In genomic region chr6:141341385-141341784, GRCm38 (mm10) we compare ENCODE assay signal across 28 mouse cellular contexts.
A peak's percentile ranks its signal among the peaks of the same experiment; 100 is the strongest.
DNase-seq lines count a peak whose midpoint lies in the region; ATAC-seq lines count a peak whose summit lies in the region.
"Had no signal": no experiment of that assay in that cellular context is flagged by ENCODE, and none has a peak within 500 bp of the region (broad histone marks: within the 10 kb centered on the region; RNA-seq: fewer than 3 reads in every experiment).

No protein-coding gene starts in this region.

- H3K9ac ChIP-seq in heart, embryonic 11.5 days (ENCODE audit: low read depth, low read length), result no peak overlapping the region
- no peak overlapping the region for H3K9ac ChIP-seq in kidney, embryonic 14.5 days (ENCODE audit: low read depth, low read length)
- H3K9ac ChIP-seq in lung, embryonic 16.5 days (ENCODE audit: low read length), result no peak overlapping the region
- H3K9ac ChIP-seq: embryonic facial prominence, embryonic 15.5 days; forebrain, embryonic 12.5 days; forebrain, postnatal 0 days; hindbrain, embryonic 13.5 days; limb, embryonic 15.5 days; liver, embryonic 14.5 days; midbrain, embryonic 12.5 days; neural tube, embryonic 12.5 days had no signal

- H3K27ac ChIP-seq in heart, embryonic 11.5 days (ENCODE audit: low read depth, low read length), result no peak overlapping the region
- H3K27ac ChIP-seq in kidney, embryonic 14.5 days (ENCODE audit: low read depth, low read length), result no peak overlapping the region
- no peak overlapping the region for H3K27ac ChIP-seq in lung, embryonic 16.5 days (ENCODE audit: low read length)
- H3K27ac ChIP-seq: embryonic facial prominence, embryonic 10.5 days; embryonic facial prominence, embryonic 15.5 days; forebrain, embryonic 12.5 days; hindbrain, embryonic 13.5 days; limb, embryonic 10.5 days; limb, embryonic 15.5 days; liver, embryonic 14.5 days; midbrain, embryonic 12.5 days; neural tube, embryonic 12.5 days had no signal

- WGBS in heart, embryonic 11.5 days (ENCODE audit: insufficient replicate concordance), result 57% methylated on average over 2 of the region's 2 CpGs
- WGBS in kidney, embryonic 14.5 days, result 51% methylated on average over 2 of the region's 2 CpGs
- 48% methylated on average over 2 of the region's 2 CpGs for WGBS in lung, embryonic 16.5 days

- no peak overlapping the region for H3K4me2 ChIP-seq in heart, embryonic 11.5 days
- H3K4me2 ChIP-seq in kidney, embryonic 14.5 days (replicated peaks; ENCODE audit: low read depth, low read length), result no peak overlapping the region
- no peak overlapping the region for H3K4me2 ChIP-seq in lung, embryonic 16.5 days (ENCODE audit: low read depth, low read length)
- H3K4me2 ChIP-seq: embryonic facial prominence, embryonic 15.5 days; forebrain, embryonic 12.5 days; hindbrain, embryonic 13.5 days; limb, embryonic 15.5 days; midbrain, embryonic 12.5 days; neural tube, embryonic 12.5 days had no signal

- H3K4me3 ChIP-seq in heart, embryonic 11.5 days (ENCODE audit: low read depth, low read length), result no peak overlapping the region
- H3K4me3 ChIP-seq in kidney, embryonic 14.5 days (ENCODE audit: low read length), result no peak overlapping the region
- H3K4me3 ChIP-seq in lung, embryonic 16.5 days (ENCODE audit: low read length), result no peak overlapping the region
- H3K4me3 ChIP-seq: embryonic facial prominence, embryonic 10.5 days; embryonic facial prominence, embryonic 15.5 days; forebrain, embryonic 12.5 days; hindbrain, embryonic 13.5 days; limb, embryonic 10.5 days; limb, embryonic 15.5 days; megakaryocyte, embryonic 14.5 days; midbrain, embryonic 12.5 days; myocyte; neural tube, embryonic 12.5 days had no signal

- H3K27me3 ChIP-seq in heart, embryonic 11.5 days (ENCODE audit: control insufficient read depth, insufficient read depth, low read length), result no peaks in the 10 kb centered on the region
- H3K27me3 ChIP-seq in kidney, embryonic 14.5 days (ENCODE audit: control insufficient read depth, insufficient read depth, low read length), result no peaks in the 10 kb centered on the region
- no peaks in the 10 kb centered on the region for H3K27me3 ChIP-seq in lung, embryonic 16.5 days (ENCODE audit: control insufficient read depth, insufficient read depth, low read depth, low read length)
- H3K27me3 ChIP-seq: embryonic facial prominence, embryonic 15.5 days; forebrain, embryonic 12.5 days; hindbrain, embryonic 13.5 days; limb, embryonic 15.5 days; megakaryocyte, embryonic 14.5 days; midbrain, embryonic 12.5 days; neural tube, embryonic 12.5 days; Patski had no signal

- no peak for ATAC-seq in heart, embryonic 11.5 days (replicated peaks; ENCODE audit: insufficient number of reproducible peaks, low FRiP score, low TSS enrichment)
- peak; percentile 52; the same call in 1 of the 2 replicates for ATAC-seq in kidney, embryonic 14.5 days (ENCODE audit: low FRiP score, low TSS enrichment)
- 0 out of 2 replicates have a peak, but pooled peaks have one; percentile 65 for ATAC-seq in lung, embryonic 16.5 days (ENCODE audit: low read depth)
- ATAC-seq: forebrain, postnatal 0 days; intestine, embryonic 16.5 days; Patski had no signal

- H3K36me3 ChIP-seq in heart, embryonic 11.5 days (ENCODE audit: control insufficient read depth, insufficient read depth, low read length), result no peaks in the 10 kb centered on the region
- no peaks in the 10 kb centered on the region for H3K36me3 ChIP-seq in kidney, embryonic 14.5 days (ENCODE audit: control insufficient read depth, insufficient read depth, low read length)
- no peaks in the 10 kb centered on the region for H3K36me3 ChIP-seq in lung, embryonic 16.5 days (ENCODE audit: control insufficient read depth, insufficient read depth, low read length)
- H3K36me3 ChIP-seq: embryonic facial prominence, embryonic 10.5 days; embryonic facial prominence, embryonic 15.5 days; forebrain, embryonic 12.5 days; hindbrain, embryonic 13.5 days; limb, embryonic 10.5 days; limb, embryonic 15.5 days; midbrain, embryonic 12.5 days; neural tube, embryonic 12.5 days had no signal

- H3K9me3 ChIP-seq in heart, embryonic 11.5 days (replicated peaks; ENCODE audit: control insufficient read depth, low read length), result no peaks in the 10 kb centered on the region
- H3K9me3 ChIP-seq in kidney, embryonic 14.5 days (ENCODE audit: control insufficient read depth, low read length), result no peaks in the 10 kb centered on the region
- H3K9me3 ChIP-seq in lung, embryonic 16.5 days (ENCODE audit: control insufficient read depth, low read length), result no peaks in the 10 kb centered on the region
- H3K9me3 ChIP-seq: embryonic facial prominence, embryonic 10.5 days; embryonic facial prominence, embryonic 15.5 days; forebrain, embryonic 12.5 days; hindbrain, embryonic 13.5 days; limb, embryonic 10.5 days; megakaryocyte, embryonic 14.5 days; midbrain, embryonic 12.5 days; neural tube, embryonic 12.5 days had no signal

- peaks cover 12% of the 10 kb centered on the region for H3K4me1 ChIP-seq in heart, embryonic 11.5 days (ENCODE audit: control insufficient read depth, insufficient read depth, low read length)
- H3K4me1 ChIP-seq in kidney, embryonic 14.5 days (ENCODE audit: control insufficient read depth, insufficient read depth, low read length), result no peaks in the 10 kb centered on the region
- no peaks in the 10 kb centered on the region for H3K4me1 ChIP-seq in lung, embryonic 16.5 days (replicated peaks; ENCODE audit: control insufficient read depth, insufficient read depth, low read length)
- H3K4me1 ChIP-seq: embryonic facial prominence, embryonic 10.5 days; embryonic facial prominence, embryonic 15.5 days; forebrain, embryonic 12.5 days; hindbrain, embryonic 13.5 days; limb, embryonic 10.5 days; limb, embryonic 15.5 days; midbrain, embryonic 12.5 days; neural tube, embryonic 12.5 days had no signal

- peak; percentile 45 for DNase-seq in heart, adult 8-10 months (ENCODE audit: low spot score)
- DNase-seq in kidney, postnatal 10 days, result no peak
- no peak for DNase-seq in lung, postnatal 25 days (ENCODE audit: low spot score)
- DNase-seq in kidney, postnatal 14 days, result peak; percentile 50
- DNase-seq: adrenal gland, postnatal 10 days; cerebellum, adult 8-10 months; cerebellum, postnatal 25 days; forebrain, postnatal 0 days; heart, postnatal 4 days; layer of hippocampus, adult 9-11 months; lung, postnatal 36 days; right cerebral cortex, postnatal 4 days had no signal

Comparison
In these comparisons a context has a peak if more than half of its experiments do, and no peak if none do; other contexts are left out.
1. DNase-seq: peak in heart, adult 8-10 months (single experiment) and kidney, postnatal 14 days (single experiment); none in kidney, postnatal 10 days (single experiment) and lung, postnatal 25 days (single experiment).